Mouse (Mus musculus) hindbrain, embryonic 11.5 days (tissue): ENCODE measurements at regions not wholly inside any gene's neighbourhood (a gene's known extent, or its start where the extent isn't known, plus 50 kb on each side); places are given as distances from the start of the nearest gene placed in this dataset.

Experiments
- ATAC-seq: fragments of 200-750 bp; cut with Nextera tagmentation; 2 replicates; pipeline ENCODE4 v1.8.0; 2017; ENCODE audit warnings: mild to moderate bottlenecking, moderate TSS enrichment, moderate library complexity; ENCODE audit not compliant: low FRiP score
- DNase-seq: peaks from one replicate; pipeline ENCODE4 v3.0.0-alpha.2; 2015; ENCODE audit warnings: low spot score
- H3K27ac ChIP-seq: fragments of 300-500 bp; sonication (generic); 2 replicates; pipeline ENCODE4 v1.5.1; 2014; ENCODE audit warnings: mild to moderate bottlenecking, low read depth, low read length
- H3K27me3 ChIP-seq: fragments of 300-500 bp; sonication (generic); 2 replicates; pipeline ENCODE4 v1.6.1; 2014; ENCODE audit warnings: mild to moderate bottlenecking, low read length, moderate library complexity, mixed read lengths; ENCODE audit not compliant: control insufficient read depth, insufficient read depth
- H3K36me3 ChIP-seq: fragments of 300-500 bp; sonication (generic); 2 replicates; pipeline ENCODE4 v1.6.1; 2014; ENCODE audit warnings: mild to moderate bottlenecking, low read length, moderate library complexity, mixed read lengths; ENCODE audit not compliant: control insufficient read depth, insufficient read depth
- H3K4me1 ChIP-seq: fragments of 300-500 bp; sonication (generic); replicated peaks from 2 replicates; pipeline ENCODE4 v1.6.1; 2014; ENCODE audit warnings: low read length, mixed read lengths; ENCODE audit not compliant: control insufficient read depth, insufficient read depth
- H3K4me2 ChIP-seq: fragments of 300-500 bp; sonication (generic); replicated peaks from 2 replicates; pipeline ENCODE4 v1.6.1; 2014; ENCODE audit warnings: mild to moderate bottlenecking, low read depth, low read length
- H3K4me3 ChIP-seq: fragments of 300-500 bp; sonication (generic); 2 replicates; pipeline ENCODE4 v1.5.1; 2014; ENCODE audit warnings: low read depth, low read length
- H3K9ac ChIP-seq: fragments of 300-500 bp; sonication (generic); 2 replicates; pipeline ENCODE4 v1.6.1; 2014; ENCODE audit warnings: low read depth, low read length
- H3K9me3 ChIP-seq: fragments of 300-500 bp; sonication (generic); 2 replicates; pipeline ENCODE4 v1.6.1; 2016; ENCODE audit warnings: low read length; ENCODE audit not compliant: control insufficient read depth
- WGBS: fragments of 180-500 bp; shearing (Covaris S2); extraction: QIAGEN DNeasy Blood & Tissue Kit; methylation state at CpG from one replicate; pipeline ENCODE4 v1.1.7; 2014; 5-methylcytosine and 5-hydroxymethylcytosine counted together

GRCm38 (mm10) chr11:56753699-56754098 lies 257.5 kb upstream of the Gria1 start:
- Histone ChIP-seq H3K27me3 (no peaks in the 10 kb centered on the region), H3K9me3 (no peaks in the 10 kb centered on the region), H3K4me3 (no peak overlapping the region), H3K4me1 (peaks cover 4% of the 10 kb centered on the region), H3K27ac (no peak overlapping the region), H3K4me2 (no peak overlapping the region), H3K9ac (no peak overlapping the region), H3K36me3 (no peaks in the 10 kb centered on the region)
- DNase-seq (no peak), ATAC-seq (no peak)
- WGBS = 61% methylated on average over 3 of the region's 3 CpGs

GRCm38 (mm10) chr11:56760474-56760873 lies 250.7 kb upstream of the Gria1 start:
- Histone ChIP-seq H3K4me1 (no peaks in the 10 kb centered on the region), H3K4me2 (no peak overlapping the region), H3K27ac (no peak overlapping the region), H3K4me3 (no peak overlapping the region), H3K27me3 (no peaks in the 10 kb centered on the region), H3K9me3 (no peaks in the 10 kb centered on the region), H3K36me3 (no peaks in the 10 kb centered on the region), H3K9ac (no peak overlapping the region)
- no peak for DNase-seq
- no peak for ATAC-seq
- WGBS = 93% methylated on average over 2 of the region's 2 CpGs

- 60% methylated on average over 5 of the region's 5 CpGs for WGBS
- ATAC-seq = no peak
Observed at GRCm38 (mm10) chr11:56762467-56763120, 248.6 kb upstream of the Gria1 start.

GRCm38 (mm10) chr11:56767424-56767823 lies 243.8 kb upstream of the Gria1 start:
- no peaks in the 10 kb centered on the region for H3K4me1 ChIP-seq
- no peak for ATAC-seq

More at GRCm38 (mm10) chr11:56762467-56763120, 248.6 kb upstream of the Gria1 start:
- DNase-seq = no peak
- Histone ChIP-seq H3K4me1 (no peaks in the 10 kb centered on the region), H3K4me3 (no peak overlapping the region), H3K9me3 (no peaks in the 10 kb centered on the region), H3K36me3 (no peaks in the 10 kb centered on the region), H3K27ac (no peak overlapping the region), H3K27me3 (no peaks in the 10 kb centered on the region), H3K4me2 (no peak overlapping the region), H3K9ac (no peak overlapping the region)

GRCm38 (mm10) chr11:56786351-56786750 lies 224.8 kb upstream of the Gria1 start:
- Histone ChIP-seq H3K36me3 (no peaks in the 10 kb centered on the region), H3K9ac (no peak overlapping the region), H3K27ac (no peak overlapping the region), H3K27me3 (no peaks in the 10 kb centered on the region), H3K4me1 (no peaks in the 10 kb centered on the region), H3K9me3 (no peaks in the 10 kb centered on the region), H3K4me2 (no peak overlapping the region), H3K4me3 (no peak overlapping the region)
- no peak for DNase-seq
- WGBS = 84% methylated on average over 4 of the region's 4 CpGs
- ATAC-seq = no peak

More at GRCm38 (mm10) chr11:56767424-56767823, 243.8 kb upstream of the Gria1 start:
- Histone ChIP-seq H3K27ac (no peak overlapping the region), H3K4me3 (no peak overlapping the region), H3K36me3 (no peaks in the 10 kb centered on the region), H3K27me3 (no peaks in the 10 kb centered on the region), H3K9ac (no peak overlapping the region), H3K4me2 (no peak overlapping the region), H3K9me3 (no peaks in the 10 kb centered on the region)
- DNase-seq = no peak

GRCm38 (mm10) chr11:56792691-56793090 lies 218.5 kb upstream of the Gria1 start:
- no peak for ATAC-seq
- no peak overlapping the region for H3K27ac ChIP-seq
- 88% methylated on average over 2 of the region's 2 CpGs for WGBS
- H3K9ac ChIP-seq = no peak overlapping the region
- H3K36me3 ChIP-seq = no peaks in the 10 kb centered on the region
- no peak overlapping the region for H3K4me3 ChIP-seq
- H3K4me2 ChIP-seq = no peak overlapping the region
- DNase-seq = no peak
- no peaks in the 10 kb centered on the region for H3K9me3 ChIP-seq
- H3K4me1 ChIP-seq = no peaks in the 10 kb centered on the region
- H3K27me3 ChIP-seq = no peaks in the 10 kb centered on the region

GRCm38 (mm10) chr11:56807314-56807713 lies 203.9 kb upstream of the Gria1 start:
- H3K36me3 ChIP-seq = no peaks in the 10 kb centered on the region
- H3K9ac ChIP-seq = no peak overlapping the region
- WGBS = 92% methylated on average over 4 of the region's 4 CpGs
- no peaks in the 10 kb centered on the region for H3K4me1 ChIP-seq
- H3K4me2 ChIP-seq = no peak overlapping the region
- H3K4me3 ChIP-seq = no peak overlapping the region
- no peak overlapping the region for H3K27ac ChIP-seq
- H3K27me3 ChIP-seq = no peaks in the 10 kb centered on the region
- no peaks in the 10 kb centered on the region for H3K9me3 ChIP-seq
- ATAC-seq = no peak
- no peak for DNase-seq

GRCm38 (mm10) chr11:56810141-56810540 lies 201.0 kb upstream of the Gria1 start:
- Histone ChIP-seq H3K4me2 (no peak overlapping the region), H3K27me3 (no peaks in the 10 kb centered on the region), H3K4me3 (no peak overlapping the region), H3K4me1 (no peaks in the 10 kb centered on the region), H3K27ac (no peak overlapping the region), H3K36me3 (no peaks in the 10 kb centered on the region), H3K9me3 (no peaks in the 10 kb centered on the region), H3K9ac (no peak overlapping the region)
- ATAC-seq (no peak), DNase-seq (no peak)
- 93% methylated on average over 2 of the region's 2 CpGs for WGBS

GRCm38 (mm10) chr11:56812121-56812520 lies 199.1 kb upstream of the Gria1 start:
- 56% methylated on average over 4 of the region's 4 CpGs for WGBS
- Histone ChIP-seq H3K4me2 (no peak overlapping the region), H3K9me3 (no peaks in the 10 kb centered on the region), H3K9ac (no peak overlapping the region), H3K36me3 (no peaks in the 10 kb centered on the region), H3K4me1 (no peaks in the 10 kb centered on the region), H3K27me3 (no peaks in the 10 kb centered on the region), H3K4me3 (no peak overlapping the region), H3K27ac (no peak overlapping the region)
- ATAC-seq = no peak
- peak; percentile 49 for DNase-seq
